Mouse (Mus musculus): ENCODE measurements at regions not wholly inside any gene's neighbourhood (a gene's known extent, or its start where the extent isn't known, plus 50 kb on each side); places are given as distances from the start of the nearest gene placed in this dataset.
A peak's percentile ranks its signal among the peaks of the same experiment; 100 is the strongest.

DNA sequence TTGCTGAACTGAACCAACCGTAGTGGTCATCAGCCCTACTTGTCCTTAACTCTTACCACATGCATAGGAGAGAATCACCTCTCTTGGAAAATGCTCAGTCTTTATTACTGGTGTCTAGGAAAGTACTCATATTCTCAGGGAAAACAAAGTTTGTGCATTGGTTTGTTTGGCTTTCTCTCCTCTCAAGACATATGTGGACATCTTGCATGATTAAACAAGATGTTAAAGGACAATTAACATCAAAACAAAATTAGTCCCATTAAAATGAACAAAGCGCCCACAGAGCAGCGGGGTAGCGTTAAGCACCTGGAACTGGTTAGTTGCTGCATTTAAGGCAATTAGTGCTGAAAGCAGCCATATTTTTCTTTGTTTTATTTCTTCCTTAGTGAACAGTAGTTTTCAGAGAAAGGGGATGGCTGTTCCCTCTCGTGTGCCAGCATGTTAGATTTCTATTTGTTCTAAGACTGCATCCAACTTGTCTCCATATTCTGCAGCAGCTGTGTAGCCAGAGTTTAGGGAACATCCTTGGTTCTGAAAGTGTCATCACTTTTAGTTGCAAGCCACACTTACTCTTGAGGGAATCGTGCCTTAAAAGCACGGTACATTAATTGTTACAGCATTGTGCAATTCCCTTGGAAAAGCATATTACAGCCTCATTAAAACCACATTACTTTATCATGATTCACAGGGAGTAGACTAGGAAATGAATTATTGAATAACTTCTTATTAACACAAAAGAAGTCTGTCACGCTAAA lies 137.7 kb downstream of the Ube2u start:
- DNase-seq (ENCODE audit: low spot score), result peak; percentile 52

DNA sequence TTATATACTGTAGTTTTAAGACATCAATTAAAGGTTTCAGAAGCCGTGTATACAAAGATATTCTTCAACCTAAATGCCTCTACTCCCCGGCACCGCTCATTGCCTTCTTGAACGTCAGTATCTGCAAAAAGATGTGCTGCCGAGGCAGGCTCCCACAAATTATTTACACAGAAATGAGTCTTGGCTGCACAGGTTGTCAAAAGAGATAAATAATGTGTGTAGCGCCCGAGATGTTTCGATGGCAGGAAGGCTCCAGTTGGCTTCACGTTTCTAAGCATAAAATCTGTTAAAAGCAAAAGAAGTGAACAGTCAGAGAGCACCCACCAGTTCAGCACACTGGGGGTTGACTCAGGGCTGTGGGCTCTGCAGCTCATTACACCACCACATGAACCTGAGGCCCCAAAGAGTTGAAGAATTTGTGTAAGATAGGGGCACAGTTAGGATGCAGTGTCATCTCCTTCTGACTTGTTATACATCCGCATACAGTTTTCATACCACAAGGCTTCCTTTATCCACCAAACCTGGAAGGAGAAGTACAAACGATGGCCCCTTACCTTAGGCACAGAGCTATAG lies 138.4 kb downstream of the Ube2u start:
- peak; percentile 46 for DNase-seq (ENCODE audit: low spot score)

GRCm38 (mm10) chr4:100624656-100625055 lies 146.0 kb downstream of the Ube2u start:
- DNase-seq (ENCODE audit: low spot score), result no peak

- DNase-seq (ENCODE audit: low spot score), result no peak
These were observed 147.9 kb downstream of the Ube2u start for GRCm38 (mm10) chr4:100626551-100626950.

- DNase-seq (ENCODE audit: low spot score), result no peak
These were observed 142.1 kb upstream of the Cachd1 start for GRCm38 (mm10) chr4:100634388-100634787.

DNA sequence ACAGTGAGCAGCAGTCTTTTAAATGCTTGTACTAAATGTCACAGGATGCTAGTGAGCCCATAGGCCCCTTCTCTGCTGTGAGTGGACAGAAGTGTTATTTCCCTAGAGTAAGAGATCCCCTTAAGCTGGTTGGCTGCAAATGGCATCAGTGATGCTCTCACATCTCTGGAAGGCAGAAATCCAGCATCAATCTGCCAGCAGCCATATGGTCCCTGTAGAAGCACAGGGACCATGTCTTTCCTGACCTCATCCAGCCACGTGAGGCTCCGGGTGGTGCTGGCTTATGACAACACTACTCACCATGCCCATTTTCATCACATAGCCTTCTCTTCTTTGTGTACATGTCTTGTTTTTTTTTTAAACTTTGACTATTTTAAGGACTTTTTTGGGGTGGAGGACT lies 138.9 kb upstream of the Cachd1 start:
- DNase-seq (ENCODE audit: low spot score), result no peak

- no peak for DNase-seq (ENCODE audit: low spot score)
These were observed 115.3 kb upstream of the Cachd1 start for GRCm38 (mm10) chr4:100661154-100661553.

GRCm38 (mm10) chr4:100664619-100665264 lies 111.7 kb upstream of the Cachd1 start:
- DNase-seq (ENCODE audit: low spot score), result no peak

- no peak for DNase-seq (ENCODE audit: low spot score)
These were observed 105.9 kb upstream of the Cachd1 start for GRCm38 (mm10) chr4:100670553-100670952.

DNA sequence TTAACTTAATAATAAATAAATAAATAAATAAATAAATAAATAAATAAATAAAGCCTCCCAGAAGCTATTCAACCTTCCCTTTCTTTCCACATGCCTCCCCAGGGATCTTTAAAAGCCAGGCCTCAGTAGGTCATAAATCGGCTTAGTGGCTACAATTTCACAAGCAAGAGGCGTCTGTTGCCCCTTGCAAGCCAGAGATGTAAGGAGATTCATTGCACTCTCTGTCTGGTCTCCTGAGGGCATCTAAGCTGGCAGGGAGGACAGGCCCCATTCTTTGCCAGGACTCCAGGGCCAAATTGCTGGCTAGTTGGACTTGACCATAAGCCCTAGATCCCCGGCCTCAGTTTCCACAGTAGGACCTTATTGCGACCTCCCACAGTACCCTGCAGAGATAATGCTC lies 101.6 kb upstream of the Cachd1 start:
- no peak for DNase-seq (ENCODE audit: low spot score)

- DNase-seq (ENCODE audit: low spot score), result no peak
These were observed 92.7 kb upstream of the Cachd1 start for GRCm38 (mm10) chr4:100683757-100684156.

DNA sequence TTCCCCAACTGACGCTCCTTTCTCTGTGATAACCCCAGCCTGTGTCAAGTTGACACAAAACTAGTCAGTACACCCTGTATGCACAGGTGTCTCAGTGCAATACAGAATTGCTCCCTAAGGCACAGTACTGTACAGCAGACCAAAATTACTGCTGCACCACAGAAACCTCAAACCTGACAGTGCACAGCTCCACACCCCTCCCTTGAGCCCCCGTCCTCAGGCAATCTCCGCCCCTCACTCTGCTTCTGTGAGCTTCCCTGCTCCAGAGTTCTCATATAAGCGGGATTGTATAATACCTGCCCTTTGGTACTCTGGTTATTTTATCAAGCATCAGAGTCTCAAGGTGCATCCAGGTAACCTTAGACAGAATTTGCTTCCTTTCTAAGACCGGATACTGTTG lies 76.5 kb upstream of the Cachd1 start:
- no peak for DNase-seq (ENCODE audit: low spot score)

- no peak for DNase-seq (ENCODE audit: low spot score)
These were observed 76.1 kb upstream of the Cachd1 start for GRCm38 (mm10) chr4:100700418-100700817.

- DNase-seq (ENCODE audit: low spot score), result no peak
These were observed 70.5 kb upstream of the Cachd1 start for GRCm38 (mm10) chr4:100705960-100706359.

DNA sequence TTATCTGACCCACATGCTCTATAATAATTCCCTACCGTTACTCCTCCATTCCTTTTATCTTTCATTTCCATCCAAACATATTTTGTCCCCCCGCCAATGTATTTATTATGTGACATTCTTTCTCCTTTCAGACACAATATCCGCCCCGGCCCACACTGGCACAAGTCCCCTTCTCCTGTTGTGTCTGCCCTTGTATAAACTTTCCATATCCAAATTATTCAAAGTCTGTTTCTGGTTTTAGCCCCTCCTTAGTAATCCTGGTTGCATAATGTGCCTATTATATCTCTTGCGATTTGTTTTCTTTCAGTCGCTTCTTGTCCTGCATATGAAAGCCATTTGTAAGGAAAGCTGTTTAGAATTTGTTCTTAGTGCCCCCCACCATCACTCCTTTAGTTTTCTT lies 69.3 kb upstream of the Cachd1 start:
- DNase-seq (ENCODE audit: low spot score), result no peak

- DNase-seq (ENCODE audit: low spot score), result no peak
These were observed 68.2 kb upstream of the Cachd1 start for GRCm38 (mm10) chr4:100708247-100708646.

GRCm38 (mm10) chr4:100714240-100714639 lies 62.2 kb upstream of the Cachd1 start:
- DNase-seq (ENCODE audit: low spot score), result no peak

- DNase-seq (ENCODE audit: low spot score), result no peak
These were observed 58.9 kb upstream of the Cachd1 start for GRCm38 (mm10) chr4:100717601-100718000.

GRCm38 (mm10) chr4:100722532-100722931 lies 53.9 kb upstream of the Cachd1 start:
- peak; percentile 61 for DNase-seq (ENCODE audit: low spot score)

- DNase-seq (ENCODE audit: low spot score), result no peak
These were observed 53.4 kb upstream of the Cachd1 start for GRCm38 (mm10) chr4:100723053-100723452.

DNA sequence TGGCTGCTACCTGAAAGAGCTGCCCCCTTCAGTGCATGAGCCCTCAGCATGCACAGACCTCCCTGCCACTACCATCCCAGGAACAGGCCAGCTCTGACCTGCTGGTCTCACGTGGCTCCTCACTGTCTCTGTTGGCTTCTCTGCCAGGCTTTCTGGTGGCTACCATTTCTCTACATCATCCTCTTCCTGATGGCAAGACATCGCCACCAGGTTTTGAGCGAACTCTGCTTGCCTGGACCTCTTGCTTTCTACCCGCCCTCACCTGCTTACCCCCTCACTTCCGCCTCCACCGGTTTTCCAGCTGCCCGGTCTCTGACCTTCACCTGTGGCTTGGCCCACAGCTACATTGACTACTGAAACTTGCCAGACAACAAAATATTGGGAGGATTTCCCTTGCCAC lies 50.7 kb upstream of the Cachd1 start:
- DNase-seq (ENCODE audit: low spot score), result no peak

- no peak for DNase-seq (ENCODE audit: low spot score)
These were observed 50.0 kb upstream of the Cachd1 start for GRCm38 (mm10) chr4:100726496-100726895.

All from retina, embryonic 14.5 days (tissue).